Mouse (Mus musculus): ENCODE data around the gene Abi1.

DNA sequence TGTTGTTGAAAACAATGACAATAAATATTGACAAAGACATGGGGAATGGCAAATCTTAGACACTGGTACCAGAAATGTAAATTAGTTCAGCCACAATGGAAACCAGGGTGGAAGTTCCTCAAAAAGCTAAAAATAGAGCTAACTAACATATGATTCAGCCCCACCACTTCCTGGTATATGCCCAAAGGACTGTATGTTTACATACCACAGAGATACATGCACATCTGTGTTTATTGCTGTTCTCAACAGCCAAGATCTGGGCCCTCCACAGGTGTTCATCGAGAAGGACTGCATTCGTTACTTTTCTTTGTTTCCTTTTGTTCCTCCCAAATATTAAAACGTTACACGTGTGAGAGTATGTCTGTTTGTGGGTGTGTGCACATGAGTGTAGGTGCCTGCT is 1.4 kb upstream of the Abi1 start:
- no peak for TF ChIP-seq CTCF (IDR thresholded peaks at IDR 0.05; ENCODE audit: low read depth)
- TF ChIP-seq EP300 (optimal IDR thresholded peaks at IDR 0.05) = no peak

All from stomach, postnatal 0 days (tissue).